Mouse (Mus musculus) embryonic stem cell, embryonic (primary cell): ENCODE measurements around the gene Alg5.

Experiments
- CTCF ChIA-PET, 4 experiments: fragments of 300-600 bp in 2 of 4; fragments of 350-600 bp in 2 of 4; sonication (Branson Sonifier 250); formaldehyde crosslinking; loops; one replicate each; lab custom pipeline; 2022; ENCODE audit warnings: inconsistent platforms in 2 of 4; lab: Charles Lee
- POLR2A ChIA-PET, 4 experiments: fragments of 300-600 bp in 2 of 4; fragments of 350-600 bp in 2 of 4; sonication (Branson Sonifier 250); formaldehyde crosslinking; loops; one replicate each; lab custom pipeline; 2022; ENCODE audit warnings: antibody characterized with exemption in 4 of 4, inconsistent platforms in 1 of 4; lab: Charles Lee

Gene Alg5

DNA sequence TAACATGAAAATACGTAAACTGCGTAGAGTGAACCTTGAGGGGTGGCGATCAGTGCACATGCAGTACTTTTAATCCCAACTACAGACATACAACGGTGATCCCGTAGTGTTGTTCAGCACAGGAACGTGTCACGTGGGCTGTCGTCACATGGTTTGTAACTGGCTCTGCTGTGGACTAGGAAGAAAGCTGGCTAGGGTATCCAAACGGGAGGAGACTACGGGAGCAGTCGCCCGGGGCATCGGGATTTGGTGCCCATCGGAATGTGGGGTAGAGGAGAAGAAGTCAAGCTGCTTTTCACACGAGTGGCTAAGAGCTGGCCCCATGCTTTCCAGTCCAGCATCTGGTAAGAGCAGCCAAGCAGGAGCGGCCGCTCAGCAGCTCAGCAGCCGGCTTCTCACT is 29.1 kb downstream of the Alg5 start:
- ChIA-PET CTCF (interaction anchor here (0.5 to 2.4 kb wide), 10 partner anchors 8 to 293 kb away, joined by 3 to 13 read pairs (median 4); partner anchors contain the start of genes Alg5 (in 1 of the 4) and Exosc8 (in 1 of the 4)), POLR2A (interaction anchor here in 3 of 4 experiments (0.6 to 1.9 kb wide), 20 partner anchors 8 to 623 kb away, joined by 3 to 7 read pairs (median 3); partner anchors contain the start of genes Smad9 (in 2 of the 3), Supt20 (in 2 of the 3), Alg5 (in 1 of the 3) and Exosc8 (in 1 of the 3))

DNA sequence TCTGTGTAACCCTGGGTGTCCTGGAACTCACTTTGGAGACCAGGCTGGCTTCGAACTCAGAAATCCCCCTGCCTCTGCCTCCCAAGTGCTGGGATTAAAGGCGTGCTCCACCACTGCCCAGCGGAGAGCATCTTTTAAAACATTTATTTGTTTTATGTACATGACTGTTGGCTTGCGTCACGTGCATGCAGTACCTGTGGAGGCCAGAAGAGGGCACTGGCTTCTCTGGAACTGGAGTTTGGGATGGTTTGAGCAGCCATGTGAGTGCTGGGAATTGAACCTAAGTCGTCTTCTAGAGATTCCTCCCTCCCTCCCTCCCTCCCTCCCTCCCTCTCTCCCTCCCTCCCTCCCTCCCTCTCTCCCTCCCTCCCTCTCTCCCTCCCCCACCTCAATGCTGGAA is 30.2 kb downstream of the Alg5 start:
- POLR2A ChIA-PET = interaction anchor here in 3 of 4 experiments (0.5 to 1.9 kb wide), 11 partner anchors 10 to 51 kb away, joined by 3 to 7 read pairs (median 3); partner anchors contain the start of gene Smad9 (in 1 of the 3)
- CTCF ChIA-PET = interaction anchor here in 2 of 4 experiments (1.0 to 2.4 kb wide), 5 partner anchors 16 to 44 kb away, joined by 3 to 13 read pairs (median 4); no protein-coding TSS in a partner anchor

DNA sequence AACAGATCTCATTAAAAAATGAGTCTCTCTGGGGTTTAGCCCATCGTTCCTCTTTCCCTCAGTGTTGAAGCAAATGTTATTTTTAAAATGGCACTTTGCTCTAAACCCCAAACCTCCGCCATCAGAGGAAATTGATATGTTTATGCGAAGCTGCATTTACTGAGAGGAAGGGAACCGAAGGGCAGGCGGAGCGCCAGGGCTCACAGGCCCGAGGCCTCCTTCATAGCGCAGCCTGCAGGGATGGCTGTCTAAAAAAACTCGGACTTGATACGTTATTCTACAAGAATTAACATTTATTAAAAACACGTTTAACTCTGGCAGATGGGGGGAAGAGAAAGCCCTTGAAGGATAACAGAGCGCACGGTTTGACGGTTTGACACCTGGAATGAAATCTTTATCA is 30.7 kb downstream of the Alg5 start:
- ChIA-PET POLR2A (interaction anchor here in 2 of 4 experiments (0.7 to 1.5 kb wide), 7 partner anchors 10 to 31 kb away, joined by 3 to 5 read pairs (median 3); partner anchors contain the start of genes Alg5 (in 1 of the 2), Exosc8 (in 1 of the 2) and Smad9 (in 1 of the 2)), CTCF (interaction anchor here in 2 of 4 experiments (0.6 to 1.0 kb wide), 2 partner anchors 32 to 976 kb away, joined by 3 to 4 read pairs; no protein-coding TSS in a partner anchor)

DNA sequence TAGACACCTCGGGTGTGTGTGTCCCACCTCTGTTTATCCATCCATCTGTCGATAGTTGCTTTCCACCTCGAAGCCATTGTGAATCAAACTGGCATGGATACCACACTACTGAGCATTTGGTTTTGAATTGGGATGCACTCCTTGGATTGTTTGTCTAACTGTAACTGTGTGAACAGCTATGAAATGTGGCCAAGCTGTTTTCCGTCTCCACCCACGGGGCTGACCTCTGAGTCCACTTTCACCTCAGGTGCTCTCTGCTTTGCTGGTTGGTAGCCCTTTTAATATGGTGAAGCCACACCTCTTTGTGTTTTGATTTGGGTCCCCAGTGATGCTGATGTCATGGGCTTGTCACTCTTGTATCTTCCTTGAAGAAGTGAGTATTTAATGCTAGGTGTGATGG is 31.5 kb downstream of the Alg5 start:
- CTCF ChIA-PET = interaction anchor here in 1 of 4 experiments (0.6 kb wide), 1 partner anchor 976 kb away, joined by 3 read pairs; no protein-coding TSS in a partner anchor
- POLR2A ChIA-PET = interaction anchor here in 2 of 4 experiments (0.6 to 1.5 kb wide), 5 partner anchors 11 to 74 kb away, joined by 3 to 5 read pairs (median 3); partner anchors contain the start of genes Alg5 (in 1 of the 2), Exosc8 (in 1 of the 2) and Smad9 (in 1 of the 2)

DNA sequence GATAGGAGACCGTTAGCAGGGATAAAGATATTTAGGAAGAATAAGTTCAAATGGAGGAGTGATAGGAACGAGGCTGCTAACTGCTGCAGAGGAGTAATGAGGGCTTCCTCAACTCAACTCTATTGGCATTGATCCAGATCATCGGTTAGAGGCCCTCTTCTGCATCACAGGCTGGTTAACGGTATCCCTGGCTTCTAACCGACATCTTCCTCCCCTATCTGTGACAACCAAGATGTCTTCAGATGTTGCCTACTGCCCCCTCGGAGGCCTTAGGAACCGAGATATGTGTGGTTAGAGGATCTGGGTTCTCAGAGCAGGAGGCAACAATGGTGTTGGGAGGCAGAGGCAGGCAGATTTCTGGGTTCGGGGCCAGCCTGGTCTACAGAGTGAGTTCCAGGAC is 33.3 kb downstream of the Alg5 start:
- ChIA-PET POLR2A (no interaction called here), CTCF (no interaction called here)

DNA sequence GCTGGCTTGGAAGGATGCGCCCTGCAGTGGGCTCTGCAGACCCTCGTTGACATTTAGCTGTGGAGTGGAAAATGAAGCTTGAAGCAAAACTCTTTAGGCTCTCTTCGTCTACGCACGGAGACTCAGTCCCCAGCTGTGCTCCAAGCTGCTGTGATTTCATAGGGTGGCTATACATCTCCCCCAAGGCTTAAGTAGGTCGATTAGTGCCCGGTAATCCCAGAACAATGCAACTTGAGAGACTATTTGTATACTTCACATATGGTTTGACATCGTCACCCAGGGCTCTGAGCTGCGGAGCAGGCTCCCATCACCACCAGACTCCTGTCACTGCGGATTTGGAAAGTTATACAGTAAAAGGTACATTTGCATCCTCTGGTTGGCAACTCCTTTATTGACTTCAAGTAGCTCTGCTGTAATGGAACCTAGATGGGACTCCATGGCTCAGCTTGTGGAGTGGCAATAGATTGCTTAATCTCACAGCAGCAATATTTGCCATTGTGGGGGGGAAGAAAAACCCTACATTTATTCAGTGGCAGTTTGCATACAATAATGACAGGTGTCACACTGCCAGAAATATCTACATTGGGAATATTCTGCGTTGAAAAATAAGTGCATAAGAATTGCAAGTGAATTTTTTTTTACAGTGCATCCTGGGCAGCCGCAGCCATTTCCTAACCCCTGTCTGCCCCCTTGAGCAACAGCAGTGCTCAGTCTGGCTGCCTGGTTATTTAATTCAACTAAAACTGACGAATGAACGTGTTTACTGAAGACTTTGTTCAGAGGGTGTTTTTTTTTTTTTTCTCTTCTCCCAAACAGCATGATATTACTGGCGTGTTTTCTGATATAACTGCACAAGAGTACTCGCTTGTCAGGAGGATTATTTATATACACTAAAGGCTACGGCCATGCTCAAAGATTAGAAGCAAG is 34.3 kb downstream of the Alg5 start:
- ChIA-PET POLR2A (interaction anchor here in 1 of 4 experiments (0.7 kb wide), 1 partner anchor 281 kb away, joined by 3 read pairs; no protein-coding TSS in a partner anchor), CTCF (interaction anchor here in 1 of 4 experiments (1.0 to 1.4 kb wide), 2 partner anchors 24 to 34 kb away, joined by 4 to 5 read pairs; partner anchors contain the start of genes Alg5 and Exosc8)

DNA sequence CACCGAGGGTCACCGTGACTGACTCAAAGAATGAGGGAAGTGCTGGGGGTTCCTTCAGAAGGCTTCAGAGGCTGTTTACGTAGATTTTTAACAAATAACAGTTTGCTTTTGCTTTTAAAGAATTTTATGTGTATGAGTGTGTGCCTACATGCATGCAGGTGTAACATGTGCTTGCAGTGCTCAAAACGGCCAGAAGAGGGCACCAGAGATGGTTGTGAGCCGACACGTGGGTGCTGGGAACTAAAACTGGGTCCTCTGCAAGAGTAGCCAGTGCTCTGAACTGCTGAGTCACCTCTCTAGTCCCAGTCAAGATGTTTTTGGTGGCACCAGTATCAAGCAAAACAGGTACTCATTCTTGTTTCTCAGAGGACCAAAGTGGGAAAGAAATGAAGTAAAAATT is 38.3 kb downstream of the Alg5 start:
- POLR2A ChIA-PET = interaction anchor here in 1 of 4 experiments (1.2 kb wide), 1 partner anchor 8 kb away, joined by 4 read pairs; no protein-coding TSS in a partner anchor
- CTCF ChIA-PET = interaction anchor here in 2 of 4 experiments (0.6 to 1.7 kb wide), 4 partner anchors 8 to 1690 kb away, joined by 3 to 8 read pairs (median 3); no protein-coding TSS in a partner anchor

DNA sequence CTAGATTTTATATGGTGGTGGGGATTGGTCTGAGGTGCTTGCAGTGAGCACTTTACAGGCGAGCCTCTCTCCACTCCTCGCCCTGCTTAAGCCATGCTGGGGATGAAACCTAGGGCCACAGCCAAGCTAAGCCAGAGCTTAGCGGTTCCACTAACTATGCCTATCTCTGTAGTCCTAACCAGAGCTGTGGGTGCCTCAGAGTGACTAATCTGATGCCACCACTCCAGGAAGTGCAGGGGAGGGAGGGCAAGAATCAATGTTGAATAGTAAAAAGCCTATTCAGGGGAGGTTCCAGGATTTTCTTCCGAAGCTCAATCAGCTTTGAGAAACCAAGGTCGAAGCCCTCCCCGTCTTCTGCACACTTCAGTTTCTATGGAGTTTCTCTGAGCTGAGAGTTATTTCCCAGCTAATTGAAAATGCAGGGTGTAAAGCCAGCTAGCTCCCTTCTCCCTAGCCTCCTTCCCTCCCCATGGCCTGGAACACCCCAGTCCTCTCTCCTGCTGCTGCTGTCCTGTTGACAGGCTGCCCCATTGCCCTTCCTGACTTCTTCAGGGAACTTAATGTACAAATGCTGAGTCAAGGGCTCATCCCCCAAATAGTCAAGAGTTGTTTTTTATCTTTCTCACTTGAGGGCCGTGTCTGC is 40.8 kb downstream of the Alg5 start:
- CTCF ChIA-PET = interaction anchor here in 2 of 4 experiments (1.1 to 1.2 kb wide), 2 partner anchors 20 to 31 kb away, joined by 3 to 4 read pairs; no protein-coding TSS in a partner anchor
- POLR2A ChIA-PET = interaction anchor here in 2 of 4 experiments (1.0 to 1.1 kb wide), 3 partner anchors 9 to 83 kb away, joined by 3 read pairs; partner anchors contain the start of gene Supt20 (in 1 of the 2)

DNA sequence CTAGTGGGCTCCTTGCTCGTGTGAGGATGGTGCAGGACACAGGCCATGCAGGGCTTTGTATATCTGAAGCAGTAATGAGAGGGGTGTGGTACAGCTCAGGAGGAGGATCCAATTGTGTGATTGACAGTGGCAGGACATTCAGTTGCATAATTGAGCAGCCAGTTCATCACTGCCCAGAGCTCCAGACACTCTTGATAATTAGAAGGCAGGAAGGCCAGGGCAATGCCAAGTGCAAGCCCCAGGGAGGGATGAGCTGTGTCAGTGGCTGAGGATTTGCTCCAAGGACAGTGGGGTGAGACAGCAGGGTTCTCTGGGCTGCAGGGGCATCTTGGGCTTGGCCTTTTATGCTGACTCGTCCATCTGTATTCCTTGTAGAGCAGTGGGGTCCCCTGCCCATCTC is 55.3 kb downstream of the Alg5 start:
- ChIA-PET POLR2A (interaction anchor here in 2 of 4 experiments (1.0 to 2.8 kb wide), 3 partner anchors 9 to 25 kb away, joined by 3 to 16 read pairs (median 3); no protein-coding TSS in a partner anchor), CTCF (interaction anchor here in 2 of 4 experiments (0.7 kb wide), 2 partner anchors 18 to 44 kb away, joined by 4 to 20 read pairs; no protein-coding TSS in a partner anchor)

DNA sequence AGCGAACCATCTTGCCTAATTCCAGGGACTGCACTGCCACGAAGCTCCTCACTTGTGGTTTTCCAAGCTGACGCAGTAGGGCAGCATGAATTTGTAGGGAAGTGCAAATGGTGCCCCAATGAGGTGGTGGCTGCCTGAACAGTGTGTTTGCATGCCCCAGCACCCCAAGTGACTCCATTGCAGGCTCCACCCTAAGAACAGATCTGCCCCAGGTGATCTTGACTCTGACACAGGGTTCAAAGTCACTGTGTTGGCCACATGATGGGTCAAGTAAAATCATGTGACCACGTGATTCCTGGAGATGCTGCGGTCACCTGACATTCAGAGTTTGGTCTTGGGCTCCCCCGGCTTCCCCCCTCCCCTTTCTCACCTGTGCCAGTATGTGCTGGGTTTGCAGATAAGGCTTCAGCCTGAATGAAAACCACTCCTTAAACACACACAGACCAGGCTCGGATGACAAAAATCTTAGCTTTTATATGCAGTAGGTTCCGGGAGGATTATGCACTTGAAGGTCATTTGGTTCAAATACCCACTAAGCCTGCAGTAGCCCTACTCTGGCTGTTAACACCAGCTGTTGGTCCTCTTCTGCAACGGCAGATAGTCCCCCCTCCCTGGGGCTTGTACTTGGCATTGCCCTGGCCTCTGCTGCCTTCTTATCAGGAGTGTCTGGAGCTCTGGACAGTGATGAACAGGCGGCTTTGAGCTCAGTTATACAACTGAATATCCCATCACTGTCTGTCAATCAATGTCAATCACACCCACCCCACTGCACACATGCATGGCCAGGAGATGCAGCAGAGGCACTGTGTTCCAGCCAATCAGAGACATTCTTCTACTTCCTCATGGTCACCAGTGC is 56.7 kb downstream of the Alg5 start:
- POLR2A ChIA-PET = interaction anchor here in 3 of 4 experiments (0.7 to 2.8 kb wide), 6 partner anchors 9 to 198 kb away, joined by 3 to 16 read pairs (median 3); no protein-coding TSS in a partner anchor
- CTCF ChIA-PET = interaction anchor here in 3 of 4 experiments (0.5 to 1.2 kb wide), 5 partner anchors 11 to 405 kb away, joined by 3 to 6 read pairs (median 4); partner anchors contain the start of genes Alg5 (in 1 of the 3), Exosc8 (in 1 of the 3) and Rfxap (in 1 of the 3)

DNA sequence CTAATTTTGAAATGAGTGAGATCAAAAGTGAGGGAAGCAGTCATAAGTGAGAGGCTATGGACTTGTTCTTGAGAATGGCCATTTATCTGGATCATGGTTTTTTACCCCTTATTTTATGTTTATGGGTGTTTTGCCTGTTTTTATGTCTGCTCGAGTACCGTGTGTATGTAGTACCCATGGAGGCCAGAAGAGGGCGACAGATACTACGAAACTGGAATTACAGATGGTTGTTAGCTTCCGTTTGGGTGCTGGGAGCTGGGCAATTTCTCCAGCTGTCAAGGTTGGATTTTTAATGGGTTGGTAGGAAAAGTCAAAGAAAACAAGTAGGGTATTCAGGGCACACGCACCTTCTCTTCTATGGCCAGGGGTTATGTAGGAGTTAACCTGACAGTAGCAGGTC is 58.4 kb downstream of the Alg5 start:
- CTCF ChIA-PET = interaction anchor here in 3 of 4 experiments (0.5 to 1.5 kb wide), 9 partner anchors 12 to 561 kb away, joined by 3 to 10 read pairs (median 4); partner anchors contain the start of gene Rfxap (in 1 of the 3)
- POLR2A ChIA-PET = interaction anchor here in 2 of 4 experiments (0.6 to 1.5 kb wide), 3 partner anchors 11 to 29 kb away, joined by 3 to 5 read pairs (median 3); partner anchors contain the start of gene Rfxap (in 1 of the 2)

DNA sequence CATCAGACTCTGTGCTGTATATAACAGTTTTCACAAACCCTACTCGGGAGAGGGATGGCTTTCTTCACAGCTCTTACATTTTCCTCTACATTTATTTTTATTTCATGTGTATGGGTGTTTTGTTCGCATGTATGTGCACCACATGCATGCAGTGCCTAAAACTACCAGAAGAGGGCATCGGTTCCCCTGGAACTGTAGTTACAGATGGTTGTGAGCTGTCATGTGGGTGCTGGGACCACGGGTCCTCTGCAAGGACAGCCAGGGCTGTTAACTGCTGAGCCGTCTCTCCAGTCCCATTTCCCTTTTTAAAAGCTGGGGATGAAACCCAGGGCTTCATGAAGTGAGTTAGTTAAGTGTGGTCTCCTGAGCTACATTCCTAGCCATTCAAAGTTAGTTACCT is 60.0 kb downstream of the Alg5 start:
- ChIA-PET POLR2A (interaction anchor here in 2 of 4 experiments (1.5 to 4.1 kb wide), 3 partner anchors 9 to 12 kb away, joined by 4 to 21 read pairs (median 6); partner anchors contain the start of gene Rfxap (in 1 of the 2)), CTCF (interaction anchor here in 2 of 4 experiments (0.9 to 3.8 kb wide), 7 partner anchors 9 to 268 kb away, joined by 3 to 27 read pairs (median 4); partner anchors contain the start of gene Rfxap (in 1 of the 2))

DNA sequence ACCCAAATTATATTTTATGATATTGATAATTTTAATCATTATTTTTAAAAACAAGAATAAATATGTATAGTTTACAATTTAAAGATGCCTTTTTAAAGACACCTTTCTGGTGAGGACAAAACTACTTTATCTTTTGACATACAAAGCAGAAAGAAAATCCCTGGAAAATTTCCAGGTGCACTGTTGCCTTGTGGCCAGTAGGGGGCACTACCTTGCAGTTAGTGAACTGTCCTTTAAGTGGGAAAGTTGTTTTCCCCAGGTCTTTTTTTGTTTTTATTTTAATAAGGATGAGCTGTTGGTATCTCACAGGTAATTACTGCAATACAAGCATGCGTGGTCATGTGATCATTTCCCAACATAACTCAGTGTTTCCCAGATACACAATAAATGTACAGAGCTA is 60.5 kb downstream of the Alg5 start:
- CTCF ChIA-PET = interaction anchor here in 3 of 4 experiments (0.9 to 3.8 kb wide), 14 partner anchors 8 to 271 kb away, joined by 3 to 27 read pairs (median 4); partner anchors contain the start of gene Rfxap (in 1 of the 3)
- POLR2A ChIA-PET = interaction anchor here in 2 of 4 experiments (1.5 to 4.1 kb wide), 4 partner anchors 9 to 31 kb away, joined by 4 to 21 read pairs (median 6); partner anchors contain the start of gene Rfxap (in 1 of the 2)

DNA sequence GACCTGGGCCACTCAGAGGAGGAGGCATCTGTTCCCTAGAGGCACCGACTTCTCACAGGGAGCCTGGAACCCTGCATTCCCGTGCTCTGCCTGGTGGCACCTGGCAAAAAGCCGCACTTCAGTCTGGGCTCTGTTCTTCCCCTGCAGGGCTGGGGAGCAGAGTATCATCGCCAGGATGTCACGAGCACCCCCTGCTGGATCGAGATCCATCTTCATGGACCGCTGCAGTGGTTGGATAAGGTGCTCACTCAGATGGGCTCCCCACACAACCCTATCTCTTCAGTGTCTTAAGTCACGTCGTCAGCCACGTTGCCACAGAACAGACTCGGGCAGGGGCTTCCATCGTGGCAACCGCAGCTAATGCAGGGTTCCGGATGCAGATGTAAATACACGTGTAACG is 61.9 kb downstream of the Alg5 start:
- ChIA-PET POLR2A (interaction anchor here in 2 of 4 experiments (0.7 to 4.1 kb wide), 6 partner anchors 10 to 104 kb away, joined by 3 to 21 read pairs (median 6); partner anchors contain the start of genes Rfxap (in 2 of the 2), Alg5 (in 1 of the 2), Exosc8 (in 1 of the 2) and Supt20 (in 1 of the 2)), CTCF (interaction anchor here (0.6 to 3.8 kb wide), 14 partner anchors 9 to 1521 kb away, joined by 3 to 27 read pairs (median 4); partner anchors contain the start of genes Alg5 (in 1 of the 4), Exosc8 (in 1 of the 4) and Rfxap (in 1 of the 4))
